Mouse (Mus musculus) kidney, embryonic 14.5 days (tissue): ENCODE measurements around the gene Nkd1. TPM values are rescaled to one million over a fixed set of nuclear protein-coding genes. Genes with fewer than 3 reads are reported as not detected.

Experiments
- ATAC-seq: fragments of 200-750 bp; cut with Nextera tagmentation; 2 replicates; pipeline ENCODE4 v1.8.0; 2017; ENCODE audit warnings: moderate number of reproducible peaks, mild to moderate bottlenecking, moderate TSS enrichment, moderate library complexity; ENCODE audit not compliant: low FRiP score, low TSS enrichment
- H3K27ac ChIP-seq: fragments of 300-500 bp; sonication (generic); 2 replicates; pipeline ENCODE4 v1.5.1; 2014; ENCODE audit warnings: low read depth, mild to moderate bottlenecking, low read length, moderate library complexity, mixed read lengths
- H3K27me3 ChIP-seq: fragments of 300-500 bp; sonication (generic); 2 replicates; pipeline ENCODE4 v1.6.1; 2014; ENCODE audit warnings: mild to moderate bottlenecking, low read length; ENCODE audit not compliant: control insufficient read depth, insufficient read depth
- H3K36me3 ChIP-seq: fragments of 300-500 bp; sonication (generic); 2 replicates; pipeline ENCODE4 v1.6.1; 2014; ENCODE audit warnings: low read length, mixed read lengths; ENCODE audit not compliant: control insufficient read depth, insufficient read depth
- H3K4me1 ChIP-seq: fragments of 300-500 bp; sonication (generic); 2 replicates; pipeline ENCODE4 v1.6.1; 2014; ENCODE audit warnings: low read length, mixed read lengths; ENCODE audit not compliant: control insufficient read depth, insufficient read depth
- H3K4me2 ChIP-seq: fragments of 300-500 bp; sonication (generic); replicated peaks from 2 replicates; pipeline ENCODE4 v1.6.1; 2014; ENCODE audit warnings: low read depth, mild to moderate bottlenecking, low read length
- H3K4me3 ChIP-seq: fragments of 300-500 bp; sonication (generic); 2 replicates; pipeline ENCODE4 v1.5.1; 2014; ENCODE audit warnings: mild to moderate bottlenecking, low read length
- H3K9ac ChIP-seq: fragments of 300-500 bp; sonication (generic); 2 replicates; pipeline ENCODE4 v1.6.1; 2014; ENCODE audit warnings: low read depth, mild to moderate bottlenecking, low read length, moderate library complexity
- H3K9me3 ChIP-seq: fragments of 300-500 bp; sonication (generic); 2 replicates; pipeline ENCODE4 v1.6.1; 2016; ENCODE audit warnings: low read length; ENCODE audit not compliant: control insufficient read depth
- WGBS: fragments of 180-500 bp; shearing (Covaris S2); extraction: QIAGEN DNeasy Blood & Tissue Kit; methylation state at CpG from one replicate; pipeline ENCODE4 v1.1.7; 2014; 5-methylcytosine and 5-hydroxymethylcytosine counted together
- polyA plus RNA-seq: library from polyadenylated mRNA; unstranded; fragments of >200 nt; fragmentation: Nextera tagmentation; extraction: Ambion mirVana; gene quantifications from 2 replicates; pipeline ENCODE4 v1.2.1, GENCODE M21; 2014

The Nkd1 gene
- polyA plus RNA-seq, 1 experiment from 2014 or later = 60.9 TPM

- H3K9ac ChIP-seq = no peak overlapping the region
- no peaks in the 10 kb centered on the region for H3K36me3 ChIP-seq
- ATAC-seq = no peak
- no peaks in the 10 kb centered on the region for H3K9me3 ChIP-seq
- H3K4me1 ChIP-seq = no peaks in the 10 kb centered on the region
- no peak overlapping the region for H3K4me2 ChIP-seq
- WGBS = 82% methylated on average over 9 of the region's 9 CpGs
- no peak overlapping the region for H3K4me3 ChIP-seq
- no peaks in the 10 kb centered on the region for H3K27me3 ChIP-seq
- H3K27ac ChIP-seq = no peak overlapping the region
These were observed 116.2 kb downstream of the Nkd1 start for GRCm38 (mm10) chr8:88637092-88638000.

GRCm38 (mm10) chr8:88638908-88639307 lies 117.8 kb downstream of the Nkd1 start:
- Histone ChIP-seq H3K4me2 (no peak overlapping the region), H3K9ac (no peak overlapping the region), H3K4me1 (no peaks in the 10 kb centered on the region), H3K36me3 (no peaks in the 10 kb centered on the region), H3K9me3 (no peaks in the 10 kb centered on the region), H3K27me3 (no peaks in the 10 kb centered on the region), H3K27ac (no peak overlapping the region), H3K4me3 (no peak overlapping the region)
- 90% methylated on average over 3 of the region's 3 CpGs for WGBS
- no peak for ATAC-seq

- Histone ChIP-seq H3K4me1 (peaks cover 4% of the 10 kb centered on the region; the same call in 1 of the 2 replicates), H3K4me3 (no peak overlapping the region), H3K36me3 (no peaks in the 10 kb centered on the region), H3K27ac (no peak overlapping the region), H3K9me3 (no peaks in the 10 kb centered on the region), H3K27me3 (no peaks in the 10 kb centered on the region; the same call in 1 of the 2 replicates), H3K4me2 (no peak overlapping the region), H3K9ac (no peak overlapping the region)
- no peak for ATAC-seq
- 90% methylated on average over 5 of the region's 5 CpGs for WGBS
These were observed 121.8 kb downstream of the Nkd1 start for GRCm38 (mm10) chr8:88642734-88643564.

Other genes starting within 250 kb of the Nkd1 start
- 2.0 and 3.1 TPM in 2 replicates for gene Adcy7, start 249.0 kb upstream of the Nkd1 start, polyA plus RNA-seq
- 70.0 and 88.9 TPM in 2 replicates for gene Brd7, start 159.2 kb upstream of the Nkd1 start, polyA plus RNA-seq
- 2.2 and 2.3 TPM in 2 replicates for gene Snx20, start 114.8 kb downstream of the Nkd1 start, polyA plus RNA-seq
- 0.11 and 0.15 TPM in 2 replicates for gene Nod2, start 126.0 kb downstream of the Nkd1 start, polyA plus RNA-seq
- 9.0 and 16.6 TPM in 2 replicates for gene Cyld, start 175.7 kb downstream of the Nkd1 start, polyA plus RNA-seq